Mouse (Mus musculus): ENCODE measurements at regions not wholly inside any gene's neighbourhood (a gene's known extent, or its start where the extent isn't known, plus 50 kb on each side); places are given as distances from the start of the nearest gene placed in this dataset.

GRCm38 (mm10) chr10:109126699-109127098 lies 115.9 kb upstream of the Syt1 start:
- ATAC-seq (replicated peaks in 1 of 2; ENCODE audit: insufficient read depth in 1 of 2, low FRiP score in 2 of 2, low TSS enrichment in 1 of 2, low read depth in 1 of 2, poor library complexity in 2 of 2, severe bottlenecking in 2 of 2), result no peak

GRCm38 (mm10) chr10:109117143-109117542 lies 106.4 kb upstream of the Syt1 start:
- ATAC-seq (replicated peaks in 1 of 2; ENCODE audit: insufficient read depth in 1 of 2, low FRiP score in 2 of 2, low TSS enrichment in 1 of 2, low read depth in 1 of 2, poor library complexity in 2 of 2, severe bottlenecking in 2 of 2), result no peak

GRCm38 (mm10) chr10:109115013-109115627 lies 104.3 kb upstream of the Syt1 start:
- no peak for ATAC-seq (replicated peaks in 1 of 2; ENCODE audit: insufficient read depth in 1 of 2, low FRiP score in 2 of 2, low TSS enrichment in 1 of 2, low read depth in 1 of 2, poor library complexity in 2 of 2, severe bottlenecking in 2 of 2)

- ATAC-seq (replicated peaks in 1 of 2; ENCODE audit: insufficient read depth in 1 of 2, low FRiP score in 2 of 2, low TSS enrichment in 1 of 2, low read depth in 1 of 2, poor library complexity in 2 of 2, severe bottlenecking in 2 of 2), result no peak
Observed at GRCm38 (mm10) chr10:109105781-109106180, 95.0 kb upstream of the Syt1 start.

- ATAC-seq (replicated peaks in 1 of 2; ENCODE audit: insufficient read depth in 1 of 2, low FRiP score in 2 of 2, low TSS enrichment in 1 of 2, low read depth in 1 of 2, poor library complexity in 2 of 2, severe bottlenecking in 2 of 2), result no peak
Observed at GRCm38 (mm10) chr10:109092219-109092618, 81.4 kb upstream of the Syt1 start.

GRCm38 (mm10) chr10:109079773-109080172 lies 69.0 kb upstream of the Syt1 start:
- no peak for ATAC-seq (replicated peaks in 1 of 2; ENCODE audit: insufficient read depth in 1 of 2, low FRiP score in 2 of 2, low TSS enrichment in 1 of 2, low read depth in 1 of 2, poor library complexity in 2 of 2, severe bottlenecking in 2 of 2)

- ATAC-seq (replicated peaks in 1 of 2; ENCODE audit: insufficient read depth in 1 of 2, low FRiP score in 2 of 2, low TSS enrichment in 1 of 2, low read depth in 1 of 2, poor library complexity in 2 of 2, severe bottlenecking in 2 of 2), result no peak
Observed at GRCm38 (mm10) chr10:109074218-109074617, 63.4 kb upstream of the Syt1 start.
